Mouse (Mus musculus) lung, adult 2 months (tissue): ENCODE measurements around the gene Sbp. TPM values are rescaled to one million over a fixed set of nuclear protein-coding genes. Genes with fewer than 3 reads are reported as not detected.

Source experiments
- DNase-seq: peaks from one replicate; pipeline ENCODE4 v3.0.0; 2022
- H3K4me1 ChIP-seq: fragments of 200-500 bp; 2 replicates; pipeline ENCODE4 v1.6.1; 2011; ENCODE audit warnings: low read length; ENCODE audit not compliant: control insufficient read depth, insufficient read depth
- H3K4me3 ChIP-seq: fragments of 200-500 bp; replicated peaks from 2 replicates; pipeline ENCODE3; 2011; ENCODE audit warnings: low read depth, mild to moderate bottlenecking, control low read depth, low read length; ENCODE audit errors: extremely low read depth
- CTCF ChIP-seq: fragments of 200-500 bp; IDR thresholded peaks from 2 replicates; pipeline ENCODE4 v1.5.1; 2011; ENCODE audit warnings: mild to moderate bottlenecking, low read length, control low read depth; ENCODE audit not compliant: insufficient read depth
- POLR2A ChIP-seq: fragments of 200-500 bp; IDR thresholded peaks from 2 replicates; pipeline ENCODE4 v1.6.1; 2011; ENCODE audit warnings: low read depth, mild to moderate bottlenecking, control low read depth, low read length, borderline replicate concordance; ENCODE audit errors: extremely low read depth
- WGBS: fragments of 180-500 bp; shearing (Covaris S2); methylation state at CpG from one replicate; pipeline ENCODE4 v1.1.7; 2018; 5-methylcytosine and 5-hydroxymethylcytosine counted together
- polyA plus RNA-seq: library from polyadenylated mRNA; depleted of rRNA; stranded (reverse); fragments of >200 nt; gene quantifications from 2 replicates; pipeline ENCODE4 v1.2.3, GENCODE M21; 2012

Gene Sbp
- polyA plus RNA-seq, 1 experiment: not detected

GRCm38 (mm10) chr17:23961573-23962122 lies 20.2 kb downstream of the Sbp start:
- DNase-seq: no peak
- no peak for TF ChIP-seq POLR2A
- TF ChIP-seq CTCF: no peak
- 54% methylated on average over 4 of the region's 4 CpGs for WGBS
- no peaks in the 10 kb centered on the region for H3K4me1 ChIP-seq
- no peak overlapping the region for H3K4me3 ChIP-seq

DNA sequence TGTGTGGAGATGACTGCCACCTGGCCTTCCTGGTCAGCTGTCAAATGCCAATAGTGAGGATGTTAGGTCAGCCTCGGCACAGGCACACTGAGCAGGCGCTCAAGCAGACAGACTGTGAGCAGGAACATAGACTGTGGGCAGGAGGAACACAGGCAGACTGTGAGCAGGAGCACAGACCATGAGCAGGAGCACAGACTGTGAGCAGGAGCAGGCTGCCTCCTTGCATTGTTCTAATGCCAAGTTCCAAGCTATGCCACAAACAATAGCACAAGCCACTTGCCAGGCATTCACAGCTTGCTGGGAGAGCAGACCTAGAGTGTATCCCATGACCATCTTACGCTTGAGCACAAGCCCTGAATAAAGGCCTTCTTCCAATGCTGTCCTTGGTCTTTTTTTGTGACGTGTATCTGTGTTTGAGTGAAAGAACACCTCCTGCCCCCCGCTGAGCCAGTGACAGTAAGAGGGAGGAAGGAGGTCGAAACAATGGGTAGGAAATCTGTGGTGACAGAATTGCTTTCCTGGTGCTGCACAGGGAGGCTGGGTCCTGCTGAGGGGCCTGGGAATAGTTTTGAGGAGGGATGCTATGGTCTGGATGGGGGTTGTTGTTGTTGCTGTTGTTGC lies 24.4 kb downstream of the Sbp start:
- H3K4me3 ChIP-seq: no peak overlapping the region
- no peak for TF ChIP-seq CTCF
- TF ChIP-seq POLR2A: no peak
- H3K4me1 ChIP-seq: no peaks in the 10 kb centered on the region
- WGBS: 37% methylated on average over 6 of the region's 6 CpGs
- no peak for DNase-seq

DNA sequence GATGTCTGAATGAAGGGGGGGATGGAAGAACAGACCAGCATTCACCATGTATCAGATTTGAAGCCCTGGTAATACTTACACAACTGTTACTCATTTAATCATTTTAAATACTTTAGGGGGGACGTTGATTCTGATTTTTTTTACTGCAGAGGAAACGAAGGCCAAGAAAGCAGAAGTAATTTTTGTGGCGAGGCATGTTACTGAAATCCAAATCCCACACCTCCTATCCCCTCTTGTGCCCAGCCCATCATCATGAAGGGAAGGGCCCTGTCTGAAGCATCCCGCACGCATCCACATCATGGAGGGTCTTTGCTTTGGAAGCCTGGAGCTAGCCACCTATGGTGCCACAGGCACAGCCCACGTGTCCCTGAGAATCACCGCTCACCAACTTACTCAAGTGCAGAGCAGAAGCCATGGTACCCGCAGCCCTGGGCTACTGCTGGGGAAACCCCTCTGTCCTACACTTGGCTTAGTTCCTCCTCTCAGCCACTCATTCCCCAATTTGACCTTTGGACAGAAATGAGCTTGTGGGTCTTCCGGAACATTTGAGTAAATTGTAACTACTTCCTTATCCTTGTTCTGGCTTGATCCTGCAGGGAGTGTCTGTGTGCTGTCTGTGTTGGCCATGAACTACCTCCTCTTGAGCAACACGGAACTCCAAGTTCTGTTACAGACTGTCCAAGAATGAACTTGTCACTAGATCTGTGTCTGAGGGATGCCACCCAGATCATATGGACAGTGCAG lies 25.4 kb downstream of the Sbp start:
- no peak overlapping the region for H3K4me3 ChIP-seq
- TF ChIP-seq CTCF (no peak), POLR2A (no peak)
- no peak for DNase-seq
- WGBS: 70% methylated on average over 10 of the region's 10 CpGs
- H3K4me1 ChIP-seq: no peaks in the 10 kb centered on the region

GRCm38 (mm10) chr17:23968780-23969179 lies 27.3 kb downstream of the Sbp start:
- Histone ChIP-seq H3K4me3 (no peak overlapping the region), H3K4me1 (no peaks in the 10 kb centered on the region)
- DNase-seq: no peak
- no peak for TF ChIP-seq POLR2A
- no peak for TF ChIP-seq CTCF
- 52% methylated on average over 2 of the region's 2 CpGs for WGBS

DNA sequence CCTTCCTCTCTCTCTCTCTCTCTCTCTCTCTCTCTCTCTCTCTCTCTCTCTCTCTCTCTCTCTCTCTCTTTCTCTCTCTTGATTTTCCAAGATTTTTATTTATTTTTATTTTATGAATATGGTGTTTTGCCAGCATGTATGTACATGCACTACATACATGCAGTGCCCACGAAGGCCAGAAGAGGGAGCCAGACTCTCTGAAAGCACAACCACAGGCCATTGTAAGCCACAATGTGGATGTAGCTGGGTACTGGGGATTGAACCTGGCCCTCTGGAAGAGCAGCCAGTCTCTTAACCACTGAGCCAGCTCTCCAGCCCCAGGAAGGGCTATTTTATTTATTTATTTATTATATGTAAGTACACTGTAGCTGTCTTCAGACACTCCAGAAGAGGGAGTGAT lies 27.8 kb downstream of the Sbp start:
- 9% methylated on average over 1 of the region's 1 CpGs for WGBS

DNA sequence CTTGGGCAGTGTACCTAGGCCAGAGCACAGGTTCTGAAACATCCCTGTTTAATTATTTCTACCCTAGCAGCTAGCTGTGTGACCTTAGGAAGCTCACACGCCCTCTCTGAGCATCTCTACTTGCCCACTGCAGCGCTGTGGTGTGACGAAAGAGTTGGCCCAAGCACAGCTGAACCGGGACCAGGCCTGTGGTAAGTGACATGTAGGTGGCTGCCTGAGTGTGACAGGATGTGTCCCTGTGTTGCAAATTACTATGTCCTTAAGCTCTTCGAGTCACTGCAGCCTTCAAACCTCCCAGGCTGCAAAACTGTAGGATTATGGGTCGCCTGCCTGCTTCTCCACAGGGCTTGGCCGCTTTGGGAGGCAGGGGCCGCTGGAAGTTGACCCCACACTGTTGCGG lies 29.8 kb downstream of the Sbp start:
- TF ChIP-seq CTCF (no peak), POLR2A (no peak)
- no peak for DNase-seq
- no peaks in the 10 kb centered on the region for H3K4me1 ChIP-seq
- WGBS: 76% methylated on average over 9 of the region's 9 CpGs
- no peak overlapping the region for H3K4me3 ChIP-seq

More for the DNA sequence above, 27.8 kb downstream of the Sbp start:
- TF ChIP-seq POLR2A: no peak
- peak; percentile 92 for TF ChIP-seq CTCF
- peak; percentile 80 for DNase-seq
- H3K4me3 ChIP-seq: no peak overlapping the region
- no peaks in the 10 kb centered on the region for H3K4me1 ChIP-seq

DNA sequence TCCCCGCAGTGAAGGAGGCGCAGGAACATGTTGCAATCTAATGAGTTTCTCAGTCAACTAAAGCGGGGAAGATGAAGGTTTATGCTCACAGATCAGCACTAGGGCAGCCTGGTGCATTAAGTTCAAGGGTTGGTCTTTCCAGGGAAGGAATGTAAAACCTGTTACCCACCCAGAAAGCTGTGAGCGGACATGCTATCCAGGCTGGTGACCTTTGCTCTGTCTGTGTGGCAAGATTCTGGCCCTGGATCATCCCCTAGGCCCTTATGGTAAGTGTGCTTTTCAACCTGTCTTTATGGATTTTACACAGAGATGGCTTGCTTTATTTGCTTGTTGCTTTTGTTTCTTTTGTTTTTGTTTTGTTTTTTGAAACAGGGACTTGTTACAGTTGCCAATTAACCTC lies 35.2 kb downstream of the Sbp start:
- no peak overlapping the region for H3K4me3 ChIP-seq
- DNase-seq: no peak
- WGBS: 89% methylated on average over 4 of the region's 4 CpGs
- TF ChIP-seq CTCF (no peak), POLR2A (no peak)
- no peaks in the 10 kb centered on the region for H3K4me1 ChIP-seq

DNA sequence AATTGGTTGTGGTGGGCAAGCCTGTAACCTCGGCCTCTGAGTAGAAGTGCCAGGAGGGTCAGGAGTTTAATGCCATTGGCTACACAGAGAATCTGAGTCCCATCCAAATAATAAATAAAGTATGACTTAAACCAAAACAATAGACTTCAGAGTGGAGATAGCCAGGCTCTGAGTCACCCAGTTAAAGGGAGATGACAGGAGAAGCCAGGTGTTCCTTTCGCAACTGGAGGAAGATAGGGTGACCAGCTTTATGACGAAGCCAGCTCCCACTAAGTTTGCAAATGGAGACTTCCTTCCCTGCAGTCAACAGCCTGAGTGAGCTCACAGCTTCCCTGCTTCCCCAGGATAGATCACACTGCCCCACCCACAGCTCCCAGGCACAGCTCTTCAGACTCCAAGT lies 38.0 kb downstream of the Sbp start:
- 30% methylated on average over 3 of the region's 3 CpGs for WGBS

GRCm38 (mm10) chr17:23980297-23980909 lies 38.9 kb downstream of the Sbp start, which contains the start of gene Prss30:
Prss30 (minus strand) TSS chr17:23980566.
- no peaks in the 10 kb centered on the region for H3K4me1 ChIP-seq
- no peak for DNase-seq
- H3K4me3 ChIP-seq: peak within 1 kb of the TSS; percentile 24
- 59% methylated on average over 10 of the region's 10 CpGs for WGBS
- no peak for TF ChIP-seq POLR2A
- TF ChIP-seq CTCF: no peak

More for the DNA sequence above, 38.0 kb downstream of the Sbp start:
- no peak for DNase-seq
- Histone ChIP-seq H3K4me3 (no peak overlapping the region), H3K4me1 (no peaks in the 10 kb centered on the region)
- TF ChIP-seq CTCF: no peak
- TF ChIP-seq POLR2A: no peak

GRCm38 (mm10) chr17:23982912-23983311 lies 41.4 kb downstream of the Sbp start:
- WGBS: 45% methylated on average over 4 of the region's 4 CpGs
- TF ChIP-seq CTCF (no peak), POLR2A (no peak)
- Histone ChIP-seq H3K4me3 (no peak overlapping the region), H3K4me1 (no peaks in the 10 kb centered on the region)
- DNase-seq: no peak
